Mouse (Mus musculus): ENCODE results near the gene 4933407L21Rik. TPM values are rescaled to one million over a fixed set of nuclear protein-coding genes. Genes with fewer than 3 reads are reported as not detected.
"Not testable (repeated sequence)": the region's sequence is repeated elsewhere in the genome, so short reads cannot be mapped to it uniquely, and the experiment has no call there.

Gene 4933407L21Rik
- total RNA-seq, 2 experiments from 2014 or later: 0.27 to 0.36 TPM

DNA sequence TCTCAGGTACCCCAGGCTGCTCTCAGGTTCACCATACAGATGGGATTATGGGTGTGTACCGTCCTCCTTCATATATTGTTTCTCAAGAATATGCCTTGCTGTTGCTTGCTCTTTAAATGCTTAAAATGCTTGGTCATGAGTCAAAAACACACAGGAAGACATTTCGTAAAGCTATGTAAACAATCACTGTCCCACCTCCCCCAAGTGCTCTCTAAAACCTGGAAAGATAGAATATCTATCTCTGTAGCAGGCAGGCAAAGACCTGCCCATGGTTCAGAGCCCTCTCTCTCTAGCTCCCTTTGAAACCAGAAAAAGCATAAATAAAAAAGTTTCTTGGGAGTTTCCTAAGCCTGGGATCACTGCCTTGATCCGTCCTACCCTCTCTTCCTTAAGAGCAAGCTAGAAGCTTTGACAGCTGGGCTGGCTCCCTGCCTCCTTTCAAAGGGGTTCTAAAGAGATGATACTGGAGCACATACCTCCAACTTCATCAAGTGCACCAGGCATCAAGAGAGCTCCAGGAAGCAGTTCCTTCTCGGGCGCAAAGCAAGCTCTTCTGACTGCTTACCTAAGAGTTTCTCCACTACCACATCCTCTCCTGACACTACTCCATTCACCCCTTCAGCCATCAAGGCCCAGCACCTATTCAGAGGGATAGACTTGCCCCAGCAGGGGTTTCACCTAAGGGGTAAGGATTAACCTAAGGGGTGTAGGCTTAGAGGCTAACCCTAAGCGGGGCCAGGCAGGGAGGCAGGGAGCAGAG lies 31.0 kb downstream of the 4933407L21Rik start:
- no peak for DNase-seq (ENCODE audit: low spot score)

DNA sequence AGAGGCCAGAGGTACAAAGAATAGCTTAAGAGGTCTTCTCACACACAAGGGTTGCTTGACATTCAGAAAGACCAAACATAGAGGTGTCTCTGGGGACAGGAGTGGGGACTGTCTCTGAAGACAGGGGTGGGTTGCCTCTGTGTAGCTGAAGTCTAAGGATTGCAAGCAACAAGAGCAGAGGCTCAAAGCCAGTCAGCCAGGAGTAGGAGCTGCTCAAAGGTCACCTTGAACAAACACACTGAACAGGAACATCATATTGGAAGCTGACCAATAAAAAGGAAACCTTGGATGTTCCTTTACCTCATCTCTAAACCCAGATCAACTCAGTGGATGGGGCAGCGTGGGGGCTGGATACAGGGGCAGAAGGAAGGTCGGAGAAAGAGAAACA lies 31.6 kb downstream of the 4933407L21Rik start:
- DNase-seq (ENCODE audit: low spot score): no peak

DNA sequence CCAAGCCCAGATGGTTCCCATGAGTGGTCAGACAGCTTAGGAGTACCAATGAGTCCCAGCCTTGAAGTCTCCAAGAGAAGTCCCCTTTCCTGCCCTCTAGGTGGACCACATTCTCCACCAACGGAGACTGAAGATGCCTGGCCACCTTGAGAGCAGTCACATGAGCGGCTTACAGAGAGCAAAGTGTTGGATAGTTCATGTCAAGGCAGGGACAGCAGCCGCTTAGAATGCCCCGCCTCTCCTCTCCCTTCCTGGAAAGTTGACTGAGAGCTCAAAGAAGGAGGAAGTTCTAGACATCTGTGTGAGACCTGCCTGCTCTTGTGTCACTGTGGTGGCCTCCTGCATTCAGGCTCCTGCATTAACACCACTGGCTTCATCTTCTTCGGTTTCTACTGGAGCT lies 32.6 kb downstream of the 4933407L21Rik start, which contains the start of gene Gpr55:
TSS of gene Gpr55 (minus strand) at position 135 of the 400 bp plus-strand sequence.
- no peak for DNase-seq (ENCODE audit: low spot score)

DNA sequence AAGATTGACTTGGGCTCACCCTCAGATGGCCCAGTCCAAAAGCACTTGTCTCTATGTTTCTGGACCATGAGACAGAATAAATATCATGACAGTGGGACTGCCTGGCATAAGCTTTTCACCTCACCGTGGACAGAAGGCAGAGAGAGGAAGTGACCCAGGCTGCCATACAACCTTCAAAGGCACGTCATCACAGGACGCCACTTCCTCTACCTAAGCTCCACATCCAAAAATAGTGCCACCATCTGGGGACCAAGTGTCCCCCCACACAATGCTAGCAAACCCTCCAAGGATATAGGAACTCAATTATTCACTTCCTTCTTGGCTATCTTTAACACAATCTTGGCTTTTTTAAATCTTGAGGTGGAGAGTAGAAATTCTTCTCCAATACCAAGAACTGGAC lies 33.8 kb downstream of the 4933407L21Rik start:
- no peak for DNase-seq (ENCODE audit: low spot score)

DNA sequence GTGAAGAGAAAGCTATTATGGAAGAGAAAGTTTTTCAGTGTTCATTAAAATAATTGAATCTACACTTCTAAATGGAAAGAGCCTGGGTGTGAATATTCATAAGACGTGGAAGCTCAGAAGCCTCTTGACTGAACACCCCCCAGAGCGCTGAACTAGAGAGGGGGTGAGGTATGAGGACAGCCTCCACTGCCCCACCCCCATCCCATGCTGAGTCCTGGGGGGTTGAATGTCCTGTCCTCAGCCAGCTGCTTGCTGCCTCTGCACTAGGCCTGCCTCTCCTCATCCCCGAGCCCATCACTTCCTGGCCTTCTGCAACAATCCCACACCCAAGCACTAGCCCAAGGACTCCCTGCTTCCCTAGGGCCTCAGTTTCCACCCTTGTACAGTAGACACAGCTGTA lies 37.6 kb downstream of the 4933407L21Rik start:
- no peak for DNase-seq (ENCODE audit: low spot score)

DNA sequence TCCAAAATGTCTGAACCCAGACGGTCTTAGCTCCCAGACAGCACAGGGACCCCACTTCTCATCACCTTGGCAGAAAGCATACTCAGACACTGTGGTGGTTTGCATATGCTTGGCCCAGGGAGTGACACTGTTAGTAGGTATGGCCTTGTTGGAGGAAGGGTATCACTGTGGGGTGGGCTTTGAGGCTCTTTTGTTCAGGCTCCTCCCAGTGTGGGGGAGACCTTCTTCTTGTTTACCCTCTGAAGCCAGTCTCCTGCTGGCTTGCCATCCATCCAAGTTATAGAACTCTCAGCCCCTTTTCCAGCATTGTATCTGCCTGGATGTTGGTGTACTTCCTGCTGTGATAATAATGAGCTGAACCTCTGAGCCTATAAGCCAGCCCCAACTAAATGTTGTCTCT lies 40.8 kb downstream of the 4933407L21Rik start:
- no peak for DNase-seq (ENCODE audit: low spot score)

DNA sequence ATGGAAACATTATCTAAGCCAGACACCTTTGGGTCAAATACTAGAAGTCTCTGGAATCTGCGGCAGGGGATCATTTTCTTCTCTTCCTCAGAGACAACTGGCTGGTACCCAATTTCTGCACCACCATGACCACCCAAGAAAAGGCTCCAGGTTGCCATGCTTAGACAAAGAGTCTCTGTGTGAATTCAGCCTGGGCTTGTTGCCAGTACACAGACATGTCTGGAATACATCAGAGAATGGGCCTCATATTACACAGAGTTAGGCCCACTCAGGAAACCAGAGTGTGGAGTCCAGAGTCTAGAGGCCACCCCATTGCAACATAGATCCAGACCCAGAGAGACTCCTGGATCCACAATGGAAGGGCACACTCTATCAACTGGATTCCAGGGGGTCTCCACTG lies 41.2 kb downstream of the 4933407L21Rik start:
- no peak for DNase-seq (ENCODE audit: low spot score)

DNA sequence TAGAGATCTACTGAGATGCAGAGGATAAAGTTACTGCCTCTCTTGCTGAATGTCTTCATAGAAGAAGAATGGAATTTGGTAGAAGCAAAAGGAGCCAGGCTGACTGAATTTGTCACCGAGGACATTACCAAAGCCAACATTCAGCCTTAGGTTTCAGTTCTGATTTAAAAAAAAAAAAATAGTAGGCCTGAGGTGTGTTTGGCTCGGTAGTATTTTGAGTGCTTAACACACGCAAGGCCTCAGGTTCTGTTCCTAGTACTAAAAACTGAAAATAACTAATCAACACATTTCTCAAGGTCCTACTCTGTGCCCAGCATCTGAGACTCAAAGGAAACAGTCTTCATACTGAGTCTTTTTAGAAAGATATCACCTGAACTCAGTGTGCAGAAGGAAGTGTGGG lies 42.8 kb downstream of the 4933407L21Rik start:
- DNase-seq (ENCODE audit: low spot score): no peak

DNA sequence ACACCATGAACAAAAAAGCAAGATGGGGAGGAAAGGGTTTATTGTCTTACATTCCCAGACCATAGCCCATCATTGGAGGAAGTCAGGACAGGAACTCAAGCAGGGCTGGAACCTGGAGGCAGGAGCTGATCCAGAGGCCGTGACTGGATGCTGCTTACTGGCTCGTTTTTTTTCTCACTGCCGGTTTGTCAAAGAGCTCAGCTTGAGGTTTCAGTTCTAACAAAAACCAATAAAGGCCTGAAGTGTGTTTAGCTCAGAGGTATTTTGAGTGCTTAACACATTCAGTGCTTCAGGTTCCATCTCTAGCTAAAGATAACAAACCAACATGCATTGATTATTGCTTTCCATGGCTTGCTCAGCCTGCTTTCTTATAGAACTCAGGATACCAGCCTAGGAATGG lies 44.1 kb downstream of the 4933407L21Rik start:
- DNase-seq (ENCODE audit: low spot score): no peak

DNA sequence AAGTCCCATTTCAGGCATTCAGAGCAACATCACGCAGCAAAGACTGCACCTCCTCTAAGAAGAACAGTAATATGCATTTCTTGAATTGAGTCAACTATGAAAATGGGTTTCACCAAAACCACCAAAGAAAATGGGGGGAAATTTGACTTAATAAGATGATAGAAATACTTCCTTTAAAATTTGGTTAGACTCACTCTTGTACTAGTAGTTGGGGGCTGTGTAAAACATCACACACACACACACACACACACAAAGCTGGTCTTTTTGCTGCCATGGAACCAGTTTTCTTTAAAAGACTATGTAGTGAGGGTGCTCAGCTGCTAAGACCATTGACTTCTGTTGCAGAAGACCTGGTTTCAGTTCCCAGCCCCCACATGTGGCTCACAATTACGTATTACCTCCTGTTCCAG lies 45.2 kb downstream of the 4933407L21Rik start:
- DNase-seq (ENCODE audit: low spot score): no peak

DNA sequence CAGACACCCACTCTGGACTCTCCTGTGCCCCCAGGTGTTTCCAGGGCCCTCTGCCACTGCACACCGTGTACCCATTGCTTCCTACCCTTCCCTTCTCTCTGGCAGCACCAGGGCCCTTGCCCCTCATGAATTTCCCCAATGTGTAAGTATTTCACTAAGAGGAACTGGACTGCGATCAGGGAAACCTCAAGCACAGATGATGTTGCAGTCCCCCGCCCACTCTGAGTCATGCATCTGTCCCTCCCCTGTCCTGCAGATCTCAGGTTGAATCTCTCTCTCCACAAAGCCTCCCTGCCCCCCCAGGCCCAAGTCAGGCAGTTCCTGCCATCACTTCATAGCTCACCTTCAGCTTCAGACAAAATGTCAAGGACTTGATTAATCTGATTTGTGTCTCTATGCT lies 49.4 kb downstream of the 4933407L21Rik start:
- DNase-seq (ENCODE audit: low spot score): no peak

DNA sequence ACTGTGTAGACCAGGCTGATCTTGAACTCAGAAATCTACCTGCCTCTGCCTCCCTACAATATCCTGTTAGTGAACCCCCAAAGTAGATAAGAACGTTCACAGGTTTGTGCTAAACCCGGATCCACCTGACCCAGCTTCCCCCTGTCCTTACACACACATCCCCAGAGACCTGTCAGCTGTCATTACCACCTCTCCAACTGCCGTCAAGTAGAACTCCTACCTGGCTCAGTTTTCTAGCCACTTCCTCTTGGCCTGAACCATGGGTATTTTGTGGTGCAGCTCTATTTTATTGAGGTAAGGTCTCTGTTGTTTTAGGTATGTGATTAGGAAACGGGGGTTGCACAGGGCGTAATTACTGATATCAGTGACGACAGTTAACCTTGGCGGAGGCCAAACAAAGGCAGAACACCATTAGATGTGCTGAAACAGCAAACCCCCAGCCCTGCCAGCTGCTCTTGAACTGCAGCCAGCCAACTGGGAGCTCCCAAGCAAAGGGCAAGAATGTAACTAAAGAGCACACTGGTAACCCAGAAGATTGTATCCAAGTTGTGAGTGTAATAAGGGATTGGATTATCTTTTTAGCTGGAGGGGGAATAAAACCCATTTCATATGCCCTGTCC lies 53.6 kb downstream of the 4933407L21Rik start:
- peak; percentile 24 for DNase-seq (ENCODE audit: low spot score)

DNA sequence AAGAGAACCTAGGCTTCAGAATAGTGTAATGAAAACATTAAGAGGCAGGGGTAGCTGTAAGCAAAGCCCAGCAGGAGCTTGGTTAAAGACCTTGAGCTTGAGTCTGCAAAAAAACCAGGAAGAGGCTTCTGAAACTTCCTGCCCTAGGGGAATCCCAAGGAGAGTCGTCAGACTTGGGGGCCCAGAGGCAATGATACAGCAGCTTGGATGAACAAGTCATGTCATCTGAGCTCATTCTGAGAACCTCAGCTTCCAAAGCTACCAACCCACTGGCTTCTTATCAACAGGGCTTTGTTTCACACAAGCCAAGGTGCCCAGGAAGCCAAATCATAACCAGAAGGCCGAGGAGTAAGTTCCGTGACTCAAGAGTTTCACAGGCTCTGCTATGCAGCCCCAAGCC lies 57.5 kb downstream of the 4933407L21Rik start:
- DNase-seq (ENCODE audit: low spot score): no peak

DNA sequence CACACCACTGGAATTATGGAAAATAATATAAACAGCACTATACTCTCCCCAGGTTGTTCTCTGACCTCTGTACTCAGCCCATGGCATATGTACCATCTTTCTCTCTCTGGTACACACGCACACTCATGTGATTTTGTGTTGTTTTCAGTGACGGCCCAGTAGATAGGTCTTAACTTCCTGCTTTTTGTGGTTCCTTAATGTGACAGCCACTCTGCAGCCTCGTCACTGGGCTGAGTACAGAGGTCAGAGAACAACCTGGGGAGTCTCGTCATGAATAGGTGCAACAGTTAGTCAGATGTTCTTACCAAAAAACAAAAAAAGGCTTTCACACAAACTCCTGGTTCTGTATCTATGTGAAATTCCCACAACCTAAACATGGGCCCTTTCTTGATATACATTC lies 60.1 kb downstream of the 4933407L21Rik start:
- DNase-seq (ENCODE audit: low spot score): no peak

DNA sequence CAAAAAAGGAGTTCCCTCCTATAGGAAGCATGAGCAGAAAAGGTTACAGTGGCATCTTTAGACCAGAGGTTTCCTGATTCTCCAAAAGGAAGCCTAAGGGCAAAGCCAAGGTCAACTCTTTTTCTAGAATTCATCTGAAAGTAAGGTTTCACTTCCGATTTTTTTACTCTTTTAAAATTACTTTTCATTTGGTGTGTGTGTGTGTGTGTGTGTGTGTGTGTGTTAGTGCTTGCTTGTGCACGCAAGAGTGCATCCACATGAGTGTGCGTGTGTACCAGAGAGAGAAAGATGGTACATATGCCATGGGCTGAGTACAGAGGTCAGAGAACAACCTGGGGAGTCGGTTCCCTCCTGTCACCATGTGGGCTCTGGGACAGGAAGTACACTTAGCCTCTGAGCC lies 60.6 kb downstream of the 4933407L21Rik start:
- DNase-seq (ENCODE audit: low spot score): not testable (repeated sequence)

Other genes starting within 250 kb of the 4933407L21Rik start
- gene A630001G21Rik, start 149.8 kb upstream of the 4933407L21Rik start, total RNA-seq (2021): under 1 TPM in 1 of 2 experiments, not detected in 1; 0.55 TPM
- gene Cab39, start 135.0 kb upstream of the 4933407L21Rik start, total RNA-seq (2021): 100 to 1,000 TPM; 169 to 186 TPM
- 10 to 100 TPM; 25.3 to 33.6 TPM for gene Itm2c, start 34.2 kb upstream of the 4933407L21Rik start, total RNA-seq (2021)
- not detected for gene Gpr55, start 32.5 kb downstream of the 4933407L21Rik start, total RNA-seq (2021)
- not detected for gene Spata3, start 88.3 kb downstream of the 4933407L21Rik start, total RNA-seq (2021)
- gene 2810459M11Rik, start 117.4 kb downstream of the 4933407L21Rik start, total RNA-seq (2021): not detected
- gene Psmd1, start 135.9 kb downstream of the 4933407L21Rik start, total RNA-seq (2021): 100 to 1,000 TPM; 126 to 128 TPM
- gene Htr2b, start 183.5 kb downstream of the 4933407L21Rik start, total RNA-seq (2021): not detected
- under 1 TPM in 1 of 2 experiments, not detected in 1; 0.39 TPM for gene Gm21972, start 205.2 kb downstream of the 4933407L21Rik start, total RNA-seq (2021)
- 1 to 10 TPM; 2.4 to 2.7 TPM for gene Armc9, start 226.3 kb downstream of the 4933407L21Rik start, total RNA-seq (2021)